ENCODE assay signal across 8 mouse cellular contexts in genomic region chr10:56106333-56106995, GRCm38 (mm10). TPM values are rescaled to one million over a fixed set of nuclear protein-coding genes. Genes with fewer than 3 reads are reported as not detected.
DNase-seq lines count a peak whose midpoint lies in the region; ATAC-seq and TF ChIP-seq lines count a peak whose summit lies in the region.

Gene Msl3l2, plus strand, starts transcription at chr10:56106917.

- H3K4me1 ChIP-seq in E14TG2a.4 (replicated peaks; ENCODE audit: low read depth, low read length) = peaks cover 6% of the 10 kb centered on the region
- no peaks in the 10 kb centered on the region for H3K4me1 ChIP-seq in forebrain, embryonic 15.5 days
- H3K4me1 ChIP-seq in liver, embryonic 16.5 days (ENCODE audit: control insufficient read depth, low read depth, low read length) = no peaks in the 10 kb centered on the region
- peaks cover 5% of the 10 kb centered on the region; the same call in 1 of the 2 replicates for H3K4me1 ChIP-seq in neural tube, embryonic 13.5 days (replicated peaks)

- H3K9ac ChIP-seq in forebrain, embryonic 15.5 days (replicated peaks) = 0 out of 2 replicates have a peak within 1 kb of the TSS, but pooled peaks have one; percentile 22
- H3K9ac ChIP-seq in liver, embryonic 16.5 days (ENCODE audit: low read depth, low read length) = peak within 1 kb of the TSS; percentile 54; the same call in 1 of the 2 replicates
- H3K9ac ChIP-seq in neural tube, embryonic 13.5 days = peak within 1 kb of the TSS; percentile 31; the same call in 1 of the 2 replicates

- no peaks in the 10 kb centered on the region; the same call in 1 of the 2 replicates for H3K9me3 ChIP-seq in E14TG2a.4 (ENCODE audit: low read length)
- H3K9me3 ChIP-seq in forebrain, embryonic 15.5 days = no peaks in the 10 kb centered on the region
- no peaks in the 10 kb centered on the region for H3K9me3 ChIP-seq in liver, embryonic 16.5 days (replicated peaks; ENCODE audit: control insufficient read depth, low read length)
- H3K9me3 ChIP-seq in neural tube, embryonic 13.5 days = no peaks in the 10 kb centered on the region

- H3K27me3 ChIP-seq in E14TG2a.4 (ENCODE audit: insufficient read depth, low read length) = no peaks in the 10 kb centered on the region
- no peaks in the 10 kb centered on the region for H3K27me3 ChIP-seq in forebrain, embryonic 15.5 days
- no peaks in the 10 kb centered on the region for H3K27me3 ChIP-seq in liver, embryonic 16.5 days (ENCODE audit: control insufficient read depth, insufficient read depth, low read depth, low read length)
- H3K27me3 ChIP-seq in neural tube, embryonic 13.5 days = no peaks in the 10 kb centered on the region

- TF ChIP-seq CTCF in E14TG2a.4 (conservative IDR thresholded peaks at IDR 0.05; ENCODE audit: low read length) = peak; percentile 55

- intact Hi-C loops in heart, postnatal 14 days (cut with DNase I) = loop anchor here (5.0 to 10.0 kb wide), 2 partner anchors 118 to 231 kb away; partner anchors contain the start of gene Tbc1d32

- peak; percentile 74 for DNase-seq in cerebellum, adult 11 months
- DNase-seq in heart, postnatal 14 days = peak; percentile 87 to 93
- DNase-seq in large intestine, adult 2 months (ENCODE audit: low read depth, low spot score) = peak; percentile 14
- peak; percentile 90 for DNase-seq in telencephalon, adult 2 months (ENCODE audit: low read depth, low spot score)

- ATAC-seq in forebrain, embryonic 15.5 days (replicated peaks) = peak; percentile 83
- peak; percentile 71 for ATAC-seq in liver, embryonic 16.5 days (ENCODE audit: low read depth)
- ATAC-seq in neural tube, embryonic 13.5 days (ENCODE audit: low read depth) = peak; percentile 72

- 31% methylated on average over 18 of the region's 18 CpGs for WGBS in forebrain, embryonic 15.5 days
- WGBS in large intestine, adult 2 months = 33% methylated on average over 18 of the region's 18 CpGs
- WGBS in liver, embryonic 16.5 days (ENCODE audit: insufficient replicate concordance) = 23% methylated on average over 18 of the region's 18 CpGs
- WGBS in neural tube, embryonic 13.5 days = 29% methylated on average over 18 of the region's 18 CpGs

- H3K27ac ChIP-seq in forebrain, embryonic 15.5 days (replicated peaks) = no peak within 1 kb of the TSS
- no peak within 1 kb of the TSS for H3K27ac ChIP-seq in liver, embryonic 16.5 days (ENCODE audit: low read length)
- H3K27ac ChIP-seq in neural tube, embryonic 13.5 days (replicated peaks) = no peak within 1 kb of the TSS

- peak within 1 kb of the TSS; percentile 24; the same call in 1 of the 2 replicates for H3K4me2 ChIP-seq in forebrain, embryonic 15.5 days (replicated peaks)
- peak within 1 kb of the TSS; percentile 58 for H3K4me2 ChIP-seq in liver, embryonic 16.5 days (ENCODE audit: low read depth, low read length)
- peak within 1 kb of the TSS; percentile 38 for H3K4me2 ChIP-seq in neural tube, embryonic 13.5 days

- H3K4me3 ChIP-seq in E14TG2a.4 (replicated peaks; ENCODE audit: low read length) = no peak within 1 kb of the TSS
- H3K4me3 ChIP-seq in forebrain, embryonic 15.5 days = 0 out of 2 replicates have a peak within 1 kb of the TSS, but pooled peaks have one; percentile 8
- H3K4me3 ChIP-seq in liver, embryonic 16.5 days (ENCODE audit: low read depth, low read length) = peak within 1 kb of the TSS; percentile 54
- H3K4me3 ChIP-seq in neural tube, embryonic 13.5 days = peak within 1 kb of the TSS; percentile 23

- H3K36me3 ChIP-seq in E14TG2a.4 (ENCODE audit: insufficient read depth, low read length) = no peaks in the 10 kb centered on the region
- H3K36me3 ChIP-seq in forebrain, embryonic 15.5 days = no peaks in the 10 kb centered on the region
- H3K36me3 ChIP-seq in liver, embryonic 16.5 days (ENCODE audit: control insufficient read depth, insufficient read depth) = no peaks in the 10 kb centered on the region
- no peaks in the 10 kb centered on the region for H3K36me3 ChIP-seq in neural tube, embryonic 13.5 days

RNA-seq across cellular contexts. Expression of gene Msl3l2, which starts in this region (rescaled TPM):
- polyA plus RNA-seq in forebrain, embryonic 15.5 days (2015; fragmentation: Nextera tagmentation; extraction: Ambion mirVana) = 10.2 and 13.1 TPM in 2 replicates
- 1 to 10 TPM; 2.0 to 2.4 TPM for total RNA-seq in heart, postnatal 14 days (2021)
- 1.1 TPM in 2 replicates for polyA plus RNA-seq in large intestine, adult 2 months (2012; rRNA removed)
- 0.34 and 0.45 TPM in 2 replicates for polyA plus RNA-seq in liver, embryonic 16.5 days (2015; fragmentation: Nextera tagmentation; extraction: Ambion mirVana)
- polyA plus RNA-seq in neural tube, embryonic 13.5 days (2015; fragmentation: Nextera tagmentation; extraction: Ambion mirVana) = 11.3 and 11.6 TPM in 2 replicates

Comparison
In these comparisons a context has a peak if more than half of its experiments do, and no peak if none do; other contexts are left out.
1. Peak in ATAC-seq, H3K4me3 ChIP-seq, H3K9ac ChIP-seq and H3K4me2 ChIP-seq in liver, embryonic 16.5 days; RNA of the gene not detected or under 1 TPM.
2. DNase-seq: peak in every context shown above with its lines; median percentile 90 in heart, postnatal 14 days; 90 in telencephalon, adult 2 months; 74 in cerebellum, adult 11 months; 14 in large intestine, adult 2 months.